Mouse (Mus musculus): Measurements from ENCODE around the gene Them4.
"Not testable (repeated sequence)": the region's sequence is repeated elsewhere in the genome, so short reads cannot be mapped to it uniquely, and the experiment has no call there.

The Them4 gene

GRCm38 (mm10) chr3:94309633-94310363 is at the start of gene Them4:
Gene Them4, plus strand, starts transcription at chr3:94310089.
- peak; percentile 70 to 87 for DNase-seq (ENCODE audit: low spot score in 2 of 2)

GRCm38 (mm10) chr3:94260598-94260997 is 49.3 kb upstream of the Them4 start:
- DNase-seq (ENCODE audit: low spot score in 2 of 2), result no peak

GRCm38 (mm10) chr3:94263736-94264135 is 46.2 kb upstream of the Them4 start, which contains the start of gene Gm4778:
Gene Gm4778, plus strand, starts transcription at chr3:94264036.
- not testable (repeated sequence) for DNase-seq (ENCODE audit: low spot score in 2 of 2)

- DNase-seq (ENCODE audit: low spot score in 2 of 2), result no peak
Measured at GRCm38 (mm10) chr3:94275991-94276390, 33.9 kb upstream of the Them4 start.

- no peak for DNase-seq (ENCODE audit: low spot score in 2 of 2)
Measured at GRCm38 (mm10) chr3:94305457-94305856, 4.4 kb upstream of the Them4 start.

GRCm38 (mm10) chr3:94306975-94307374 is 2.9 kb upstream of the Them4 start:
- DNase-seq (ENCODE audit: low spot score in 2 of 2), result no peak

- no peak for DNase-seq (ENCODE audit: low spot score in 2 of 2)
Measured at GRCm38 (mm10) chr3:94310491-94310890, 602 bp downstream of the Them4 start.

- no peak for DNase-seq (ENCODE audit: low spot score in 2 of 2)
Measured at GRCm38 (mm10) chr3:94310911-94311310, 1.0 kb downstream of the Them4 start.

- DNase-seq (ENCODE audit: low spot score in 2 of 2), result no peak
Measured at GRCm38 (mm10) chr3:94311376-94311775, 1.5 kb downstream of the Them4 start.

GRCm38 (mm10) chr3:94328681-94329080 is 18.8 kb downstream of the Them4 start:
- DNase-seq (ENCODE audit: low spot score in 2 of 2), result no peak

GRCm38 (mm10) chr3:94334442-94334841 is 24.6 kb downstream of the Them4 start:
- no peak for DNase-seq (ENCODE audit: low spot score in 2 of 2)

- no peak for DNase-seq (ENCODE audit: low spot score in 2 of 2)
Measured at GRCm38 (mm10) chr3:94338522-94338921, 28.6 kb downstream of the Them4 start.

GRCm38 (mm10) chr3:94341959-94342422 is 32.1 kb downstream of the Them4 start, which contains the start of gene Them5:
Gene Them5, plus strand, starts transcription at chr3:94342099.
- DNase-seq (ENCODE audit: low spot score in 2 of 2), result no peak

- no peak for DNase-seq (ENCODE audit: low spot score in 2 of 2)
Measured at GRCm38 (mm10) chr3:94342552-94342951, 32.7 kb downstream of the Them4 start.

- no peak for DNase-seq (ENCODE audit: low spot score in 2 of 2)
Measured at GRCm38 (mm10) chr3:94344182-94344581, 34.3 kb downstream of the Them4 start.

GRCm38 (mm10) chr3:94344897-94345296 is 35.0 kb downstream of the Them4 start:
- DNase-seq (ENCODE audit: low spot score in 2 of 2), result no peak

GRCm38 (mm10) chr3:94348146-94348545 is 38.3 kb downstream of the Them4 start:
- no peak for DNase-seq (ENCODE audit: low spot score in 2 of 2)

- no peak for DNase-seq (ENCODE audit: low spot score in 2 of 2)
Measured at GRCm38 (mm10) chr3:94360812-94361211, 50.9 kb downstream of the Them4 start.

GRCm38 (mm10) chr3:94362138-94362537 is 52.2 kb downstream of the Them4 start, which contains the start of gene C2cd4d:
Gene C2cd4d, plus strand, starts transcription at chr3:94362438.
- DNase-seq (ENCODE audit: low spot score in 2 of 2), result no peak

- no peak for DNase-seq (ENCODE audit: low spot score in 2 of 2)
Measured at GRCm38 (mm10) chr3:94363291-94364153, 53.6 kb downstream of the Them4 start.

- DNase-seq (ENCODE audit: low spot score in 2 of 2), result no peak
Measured at GRCm38 (mm10) chr3:94364154-94364526, 54.3 kb downstream of the Them4 start.

- DNase-seq (ENCODE audit: low spot score in 2 of 2), result peak; percentile 49 to 72
Measured at GRCm38 (mm10) chr3:94366761-94367160, 56.9 kb downstream of the Them4 start.

GRCm38 (mm10) chr3:94367511-94367910 is 57.6 kb downstream of the Them4 start:
- no peak for DNase-seq (ENCODE audit: low spot score in 2 of 2)

Measured in spleen, postnatal 10 days (tissue).